Mouse (Mus musculus): ENCODE measurements at regions not wholly inside any gene's neighbourhood (a gene's known extent, or its start where the extent isn't known, plus 50 kb on each side); places are given as distances from the start of the nearest gene placed in this dataset.

DNA sequence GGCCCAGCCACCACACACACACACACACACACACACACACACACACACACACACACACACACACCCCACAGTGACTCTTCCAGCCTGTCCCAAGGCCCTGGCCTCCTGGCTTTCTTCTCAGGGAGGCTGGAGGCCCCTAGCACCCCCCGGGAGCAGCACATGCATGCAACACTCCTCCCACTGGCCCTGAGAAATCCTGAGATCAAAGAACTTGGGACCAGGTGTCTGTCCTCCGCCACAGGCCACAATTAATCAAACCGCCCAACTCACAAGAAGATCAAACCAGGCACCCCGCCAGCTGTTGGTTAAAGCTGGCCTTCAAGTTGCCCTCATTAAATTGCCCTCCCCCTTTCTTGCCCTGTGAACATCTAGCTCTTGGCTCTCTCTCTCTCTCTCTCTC, 143.8 kb upstream of the Zfp703 start:
- peaks cover 68% of the 10 kb centered on the region for H3K27me3 ChIP-seq (ENCODE audit: insufficient read depth, low read length)
- H3K4me3 ChIP-seq (ENCODE audit: low read depth, low read length) = no peak overlapping the region
- H3K4me1 ChIP-seq (ENCODE audit: insufficient read depth, low read depth, low read length) = peaks cover 9% of the 10 kb centered on the region
- H3K36me3 ChIP-seq (replicated peaks) = no peaks in the 10 kb centered on the region
- no peak for TF ChIP-seq TAL1 (conservative IDR thresholded peaks at IDR 0.05; ENCODE audit: low read depth, low read length)
- no peak for TF ChIP-seq POLR2AphosphoS5 (IDR thresholded peaks at IDR 0.05; ENCODE audit: insufficient replicate concordance, low read depth, low read length)
- no peak for TF ChIP-seq GATA2 (IDR thresholded peaks at IDR 0.05; ENCODE audit: borderline replicate concordance, low read depth, low read length)
- TF ChIP-seq CTCF (IDR thresholded peaks at IDR 0.05; ENCODE audit: low read depth, low read length) = no peak
- no peak for TF ChIP-seq GATA1 (IDR thresholded peaks at IDR 0.05; ENCODE audit: borderline replicate concordance, low read length)
- DNase-seq (ENCODE audit: low spot score) (no peak), ATAC-seq (ENCODE audit: extremely low read depth, insufficient number of reproducible peaks, low FRiP score, poor library complexity, severe bottlenecking) (no peak)
- no peaks in the 10 kb centered on the region for H3K9me3 ChIP-seq (replicated peaks)

DNA sequence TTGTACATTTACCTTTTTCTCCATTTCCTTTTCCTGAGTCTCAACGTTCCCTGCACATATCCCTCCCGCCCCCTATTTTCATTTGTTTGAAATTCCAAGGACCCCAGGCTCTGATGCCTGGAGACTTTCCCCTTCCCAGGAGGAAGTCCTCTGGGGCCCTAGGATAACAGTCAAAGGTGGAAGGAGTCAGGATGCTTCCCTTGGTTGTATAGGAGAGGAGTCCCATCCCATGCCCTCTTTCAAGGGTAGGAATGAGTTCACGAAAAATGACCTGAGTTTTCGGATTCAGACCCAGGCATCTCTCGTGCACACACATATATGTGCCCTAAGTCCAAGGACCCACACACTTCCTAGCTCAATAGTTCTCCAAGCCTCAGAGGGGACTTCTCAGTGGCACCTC, 143.3 kb upstream of the Zfp703 start:
- no peak for ATAC-seq (ENCODE audit: extremely low read depth, insufficient number of reproducible peaks, low FRiP score, poor library complexity, severe bottlenecking)

DNA sequence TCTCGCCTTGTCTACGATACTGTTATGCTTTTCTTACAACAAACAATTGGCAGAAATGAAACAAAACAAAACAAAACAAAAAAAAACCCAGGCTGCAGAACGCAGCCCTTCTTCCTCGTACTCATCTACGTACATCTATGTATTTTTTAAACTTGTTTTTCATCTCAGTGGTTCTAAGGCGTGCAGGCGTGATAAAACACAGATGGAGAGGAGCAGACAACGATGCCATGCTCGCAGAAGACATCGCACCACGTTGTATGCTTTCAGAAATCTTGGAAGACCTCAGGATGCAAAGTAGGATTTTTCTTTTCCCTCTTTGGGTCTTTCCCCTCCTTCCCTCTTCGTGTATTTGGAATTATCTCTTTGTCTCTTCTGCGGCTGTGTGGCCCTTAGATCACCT, 142.5 kb upstream of the Zfp703 start:
- DNase-seq (ENCODE audit: low spot score) (no peak), ATAC-seq (ENCODE audit: extremely low read depth, insufficient number of reproducible peaks, low FRiP score, poor library complexity, severe bottlenecking) (no peak)
- peaks cover 60% of the 10 kb centered on the region for H3K27me3 ChIP-seq (ENCODE audit: insufficient read depth, low read length)
- no peaks in the 10 kb centered on the region for H3K36me3 ChIP-seq (replicated peaks)
- no peak overlapping the region for H3K4me3 ChIP-seq (ENCODE audit: low read depth, low read length)
- no peaks in the 10 kb centered on the region for H3K9me3 ChIP-seq (replicated peaks)
- no peak for TF ChIP-seq GATA1 (IDR thresholded peaks at IDR 0.05; ENCODE audit: borderline replicate concordance, low read length)
- no peak for TF ChIP-seq CTCF (IDR thresholded peaks at IDR 0.05; ENCODE audit: low read depth, low read length)
- TF ChIP-seq TAL1 (conservative IDR thresholded peaks at IDR 0.05; ENCODE audit: low read depth, low read length) = no peak
- no peak for TF ChIP-seq GATA2 (IDR thresholded peaks at IDR 0.05; ENCODE audit: borderline replicate concordance, low read depth, low read length)
- no peak for TF ChIP-seq POLR2AphosphoS5 (IDR thresholded peaks at IDR 0.05; ENCODE audit: insufficient replicate concordance, low read depth, low read length)
- peaks cover 9% of the 10 kb centered on the region for H3K4me1 ChIP-seq (ENCODE audit: insufficient read depth, low read depth, low read length)

More for the DNA sequence above, 143.3 kb upstream of the Zfp703 start:
- TF ChIP-seq TAL1 (conservative IDR thresholded peaks at IDR 0.05; ENCODE audit: low read depth, low read length) (no peak), POLR2AphosphoS5 (IDR thresholded peaks at IDR 0.05; ENCODE audit: insufficient replicate concordance, low read depth, low read length) (no peak), GATA2 (IDR thresholded peaks at IDR 0.05; ENCODE audit: borderline replicate concordance, low read depth, low read length) (no peak), GATA1 (IDR thresholded peaks at IDR 0.05; ENCODE audit: borderline replicate concordance, low read length) (no peak), CTCF (IDR thresholded peaks at IDR 0.05; ENCODE audit: low read depth, low read length) (no peak)
- no peak overlapping the region for H3K4me3 ChIP-seq (ENCODE audit: low read depth, low read length)
- no peaks in the 10 kb centered on the region for H3K9me3 ChIP-seq (replicated peaks)
- H3K4me1 ChIP-seq (ENCODE audit: insufficient read depth, low read depth, low read length) = peaks cover 9% of the 10 kb centered on the region
- no peaks in the 10 kb centered on the region for H3K36me3 ChIP-seq (replicated peaks)
- no peak for DNase-seq (ENCODE audit: low spot score)
- peaks cover 68% of the 10 kb centered on the region for H3K27me3 ChIP-seq (ENCODE audit: insufficient read depth, low read length)

DNA sequence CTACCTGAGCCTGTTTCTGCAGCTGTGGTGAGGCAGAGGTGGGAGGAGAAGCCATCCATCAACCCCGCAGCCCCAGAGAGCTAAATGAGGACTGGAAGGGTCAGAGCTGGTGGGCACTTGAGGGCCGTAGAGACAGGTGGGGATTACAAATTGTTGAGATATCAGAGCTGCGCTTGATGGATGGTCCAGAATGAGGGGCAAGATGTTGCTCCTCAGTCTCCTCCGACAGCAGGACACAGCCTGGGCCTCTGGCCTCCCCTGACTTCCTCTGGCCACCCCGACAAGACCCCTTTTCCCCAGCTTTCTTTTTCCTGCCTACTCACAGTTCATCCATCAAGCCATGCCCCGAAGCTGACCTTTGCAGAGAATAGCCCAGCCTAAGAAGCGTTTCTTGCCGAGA, 142.0 kb upstream of the Zfp703 start:
- H3K9me3 ChIP-seq (replicated peaks) = no peaks in the 10 kb centered on the region
- H3K4me1 ChIP-seq (ENCODE audit: insufficient read depth, low read depth, low read length) = peaks cover 9% of the 10 kb centered on the region
- no peaks in the 10 kb centered on the region for H3K36me3 ChIP-seq (replicated peaks)
- no peak overlapping the region for H3K4me3 ChIP-seq (ENCODE audit: low read depth, low read length)
- no peak for DNase-seq (ENCODE audit: low spot score)
- ATAC-seq (ENCODE audit: extremely low read depth, insufficient number of reproducible peaks, low FRiP score, poor library complexity, severe bottlenecking) = no peak
- TF ChIP-seq GATA2 (IDR thresholded peaks at IDR 0.05; ENCODE audit: borderline replicate concordance, low read depth, low read length) (no peak), POLR2AphosphoS5 (IDR thresholded peaks at IDR 0.05; ENCODE audit: insufficient replicate concordance, low read depth, low read length) (no peak), GATA1 (IDR thresholded peaks at IDR 0.05; ENCODE audit: borderline replicate concordance, low read length) (no peak), TAL1 (conservative IDR thresholded peaks at IDR 0.05; ENCODE audit: low read depth, low read length) (no peak), CTCF (IDR thresholded peaks at IDR 0.05; ENCODE audit: low read depth, low read length) (no peak)
- peaks cover 58% of the 10 kb centered on the region for H3K27me3 ChIP-seq (ENCODE audit: insufficient read depth, low read length)

DNA sequence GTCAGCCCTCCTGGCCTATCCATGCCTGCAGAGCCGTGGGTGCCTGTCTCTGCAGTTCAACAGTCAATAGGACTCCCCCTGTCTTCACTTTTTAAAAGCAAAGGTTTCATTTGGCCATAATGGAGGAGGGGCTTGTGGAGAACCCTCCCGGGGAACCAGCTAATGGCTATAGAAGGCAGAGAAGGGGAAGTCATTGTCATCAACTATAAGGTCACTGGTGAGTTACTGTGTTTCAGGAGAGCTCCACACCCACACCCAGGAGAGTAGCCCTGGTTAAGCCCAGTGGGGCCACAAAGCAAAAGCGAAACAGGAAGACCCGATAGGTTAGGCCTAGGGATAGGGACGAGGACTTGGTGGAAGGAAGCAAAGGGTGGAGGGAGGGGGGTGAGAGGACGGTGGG, 141.5 kb upstream of the Zfp703 start:
- Histone ChIP-seq H3K27me3 (ENCODE audit: insufficient read depth, low read length) (peaks cover 57% of the 10 kb centered on the region), H3K36me3 (replicated peaks) (no peaks in the 10 kb centered on the region), H3K9me3 (replicated peaks) (no peaks in the 10 kb centered on the region), H3K4me1 (ENCODE audit: insufficient read depth, low read depth, low read length) (peaks cover 9% of the 10 kb centered on the region), H3K4me3 (ENCODE audit: low read depth, low read length) (no peak overlapping the region)
- TF ChIP-seq GATA1 (IDR thresholded peaks at IDR 0.05; ENCODE audit: borderline replicate concordance, low read length) = no peak
- no peak for TF ChIP-seq CTCF (IDR thresholded peaks at IDR 0.05; ENCODE audit: low read depth, low read length)
- TF ChIP-seq TAL1 (conservative IDR thresholded peaks at IDR 0.05; ENCODE audit: low read depth, low read length) = no peak
- no peak for TF ChIP-seq GATA2 (IDR thresholded peaks at IDR 0.05; ENCODE audit: borderline replicate concordance, low read depth, low read length)
- no peak for TF ChIP-seq POLR2AphosphoS5 (IDR thresholded peaks at IDR 0.05; ENCODE audit: insufficient replicate concordance, low read depth, low read length)
- ATAC-seq (ENCODE audit: extremely low read depth, insufficient number of reproducible peaks, low FRiP score, poor library complexity, severe bottlenecking) (no peak), DNase-seq (ENCODE audit: low spot score) (peak; percentile 6)

DNA sequence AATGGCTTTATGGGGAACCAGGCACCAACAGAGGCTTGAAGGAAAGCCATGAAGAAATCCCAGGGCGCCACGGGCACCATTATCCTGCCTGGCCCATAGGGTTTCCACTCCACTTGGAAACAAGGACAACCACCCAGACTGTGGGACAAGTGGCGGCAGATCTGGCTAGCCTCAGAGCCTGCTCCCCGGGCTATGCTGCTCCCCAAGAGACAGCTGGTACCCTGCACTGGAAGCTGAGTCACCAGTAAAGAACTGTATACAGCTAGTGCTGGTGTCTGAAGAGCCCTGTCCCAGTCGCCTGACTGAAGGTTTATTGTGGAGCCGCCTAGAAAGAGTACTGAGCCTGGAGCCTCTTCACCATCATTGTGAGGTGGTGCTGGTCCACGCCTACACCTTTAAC, 140.6 kb upstream of the Zfp703 start:
- TF ChIP-seq POLR2AphosphoS5 (IDR thresholded peaks at IDR 0.05; ENCODE audit: insufficient replicate concordance, low read depth, low read length) = no peak
- no peak for TF ChIP-seq GATA1 (IDR thresholded peaks at IDR 0.05; ENCODE audit: borderline replicate concordance, low read length)
- no peak for TF ChIP-seq CTCF (IDR thresholded peaks at IDR 0.05; ENCODE audit: low read depth, low read length)
- no peak for TF ChIP-seq TAL1 (conservative IDR thresholded peaks at IDR 0.05; ENCODE audit: low read depth, low read length)
- no peak for TF ChIP-seq GATA2 (IDR thresholded peaks at IDR 0.05; ENCODE audit: borderline replicate concordance, low read depth, low read length)
- no peaks in the 10 kb centered on the region for H3K36me3 ChIP-seq (replicated peaks)

More for the DNA sequence above, 140.6 kb upstream of the Zfp703 start:
- H3K9me3 ChIP-seq (replicated peaks) = no peaks in the 10 kb centered on the region
- peaks cover 9% of the 10 kb centered on the region for H3K4me1 ChIP-seq (ENCODE audit: insufficient read depth, low read depth, low read length)
- ATAC-seq (ENCODE audit: extremely low read depth, insufficient number of reproducible peaks, low FRiP score, poor library complexity, severe bottlenecking) = no peak
- H3K27me3 ChIP-seq (ENCODE audit: insufficient read depth, low read length) = peaks cover 60% of the 10 kb centered on the region
- H3K4me3 ChIP-seq (ENCODE audit: low read depth, low read length) = no peak overlapping the region
- no peak for DNase-seq (ENCODE audit: low spot score)
